Mouse (Mus musculus): ENCODE data around the gene Gm17019. TPM values are rescaled to one million over a fixed set of nuclear protein-coding genes. Genes with fewer than 3 reads are reported as not detected.
"Not testable (repeated sequence)": the region's sequence is repeated elsewhere in the genome, so short reads cannot be mapped to it uniquely, and the experiment has no call there.

The Gm17019 gene
- not detected in 2 replicates for polyA plus RNA-seq (2015; fragmentation: Nextera tagmentation; extraction: Ambion mirVana)

DNA sequence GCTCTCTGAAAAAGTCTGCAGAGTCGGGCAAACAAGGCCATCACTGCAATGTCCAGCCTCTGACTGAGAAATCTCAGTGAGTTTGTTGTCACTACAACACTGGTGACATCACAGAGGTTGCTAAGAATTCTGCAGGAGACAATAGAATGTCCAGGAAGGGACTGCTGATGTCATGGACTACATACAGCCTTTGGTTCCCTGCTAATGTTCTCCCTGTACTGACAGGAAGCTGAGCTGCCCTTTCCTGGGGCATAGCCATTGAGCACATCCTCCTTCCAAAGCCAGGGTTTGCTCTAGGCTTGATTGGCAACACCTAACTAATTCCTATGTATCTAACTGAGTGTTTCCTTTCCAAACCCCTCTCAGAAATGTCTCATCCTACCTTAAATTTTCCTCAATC is at the start of gene Gm17019:
Gene Gm17019 (minus strand): TSS at position 101 of the 400 bp plus-strand sequence.
- 46% methylated on average over 1 of the region's 1 CpGs for WGBS
- not testable (repeated sequence) for ATAC-seq (ENCODE audit: low FRiP score, low TSS enrichment)

DNA sequence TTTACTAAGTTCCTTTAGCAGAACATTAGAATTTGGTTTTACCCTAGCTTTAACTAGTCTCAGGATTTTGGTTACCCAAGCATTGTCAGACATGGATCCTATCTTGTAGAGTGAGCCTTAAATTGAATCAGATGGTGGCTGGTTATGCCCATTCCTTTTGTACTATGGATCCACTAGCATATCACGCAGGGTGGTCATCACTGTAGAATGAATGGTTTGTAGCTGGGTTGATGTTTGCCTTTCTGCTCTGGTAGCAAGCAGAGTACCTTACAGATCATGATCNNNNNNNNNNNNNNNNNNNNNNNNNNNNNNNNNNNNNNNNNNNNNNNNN is 29.6 kb upstream of the Gm17019 start:
- not testable (repeated sequence) for H3K9ac ChIP-seq (replicated peaks; ENCODE audit: low read length); H3K27ac ChIP-seq (ENCODE audit: low read length); ATAC-seq (ENCODE audit: low FRiP score, low TSS enrichment); H3K27me3 ChIP-seq (ENCODE audit: insufficient read depth, low read length); H3K4me2 ChIP-seq (replicated peaks; ENCODE audit: low read depth, low read length); H3K4me1 ChIP-seq (ENCODE audit: insufficient read depth, low read length); H3K36me3 ChIP-seq (ENCODE audit: insufficient read depth, low read length); H3K4me3 ChIP-seq (ENCODE audit: low read length)
- peaks cover 18% of the 10 kb centered on the region for H3K9me3 ChIP-seq (ENCODE audit: low read length)
- WGBS: 90% methylated on average over 1 of the region's 1 CpGs

More for the DNA sequence above, at the start of gene Gm17019:
- H3K36me3 ChIP-seq (ENCODE audit: insufficient read depth, low read length); H3K4me1 ChIP-seq (ENCODE audit: insufficient read depth, low read length); H3K4me3 ChIP-seq (ENCODE audit: low read length); H3K27ac ChIP-seq (ENCODE audit: low read length); H3K9ac ChIP-seq (replicated peaks; ENCODE audit: low read length); H3K27me3 ChIP-seq (ENCODE audit: insufficient read depth, low read length); H3K4me2 ChIP-seq (replicated peaks; ENCODE audit: low read depth, low read length): not testable (repeated sequence)
- H3K9me3 ChIP-seq (ENCODE audit: low read length): peaks cover 12% of the 10 kb centered on the region

DNA sequence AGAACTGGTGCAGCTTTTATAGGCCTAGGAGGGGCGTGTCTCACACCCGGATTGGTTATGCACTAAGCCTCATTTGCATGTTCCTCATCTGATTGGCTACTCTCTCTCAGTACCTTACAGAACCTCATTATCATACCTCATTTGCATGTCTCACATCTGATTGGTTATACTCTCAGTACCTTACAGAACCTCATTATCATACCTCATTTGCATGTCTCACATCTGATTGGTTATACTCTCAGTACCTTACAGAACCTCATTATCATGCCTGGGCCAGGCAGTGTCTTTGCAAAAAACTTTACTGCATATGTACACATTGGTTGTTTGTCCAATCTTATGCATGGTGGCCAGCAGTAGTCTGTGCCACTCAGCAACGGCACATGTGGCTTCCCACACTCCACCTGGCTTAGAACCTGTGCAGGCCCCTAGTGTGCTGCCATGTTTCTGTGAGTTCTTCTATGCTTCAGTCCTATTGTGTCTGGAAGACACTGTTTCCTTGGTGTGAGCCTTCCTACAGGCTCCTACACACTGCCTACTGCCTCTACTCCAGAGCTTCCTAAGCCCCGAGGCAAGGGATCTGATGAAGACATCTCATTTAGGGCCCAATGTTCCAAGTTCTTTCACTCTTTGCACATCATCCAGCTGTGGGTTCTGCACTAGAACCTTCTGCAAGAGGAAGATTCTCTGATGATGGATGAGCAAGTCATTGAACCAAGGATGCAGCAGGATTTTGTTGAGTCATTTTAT is 29.0 kb upstream of the Gm17019 start:
- peaks cover 21% of the 10 kb centered on the region for H3K9me3 ChIP-seq (ENCODE audit: low read length)
- peak; percentile 91 for ATAC-seq (ENCODE audit: low FRiP score, low TSS enrichment)
- H3K4me1 ChIP-seq (ENCODE audit: insufficient read depth, low read length); H3K27me3 ChIP-seq (ENCODE audit: insufficient read depth, low read length); H3K27ac ChIP-seq (ENCODE audit: low read length); H3K9ac ChIP-seq (replicated peaks; ENCODE audit: low read length); H3K4me2 ChIP-seq (replicated peaks; ENCODE audit: low read depth, low read length); H3K4me3 ChIP-seq (ENCODE audit: low read length); H3K36me3 ChIP-seq (ENCODE audit: insufficient read depth, low read length): not testable (repeated sequence)
- 86% methylated on average over 4 of the region's 4 CpGs for WGBS

DNA sequence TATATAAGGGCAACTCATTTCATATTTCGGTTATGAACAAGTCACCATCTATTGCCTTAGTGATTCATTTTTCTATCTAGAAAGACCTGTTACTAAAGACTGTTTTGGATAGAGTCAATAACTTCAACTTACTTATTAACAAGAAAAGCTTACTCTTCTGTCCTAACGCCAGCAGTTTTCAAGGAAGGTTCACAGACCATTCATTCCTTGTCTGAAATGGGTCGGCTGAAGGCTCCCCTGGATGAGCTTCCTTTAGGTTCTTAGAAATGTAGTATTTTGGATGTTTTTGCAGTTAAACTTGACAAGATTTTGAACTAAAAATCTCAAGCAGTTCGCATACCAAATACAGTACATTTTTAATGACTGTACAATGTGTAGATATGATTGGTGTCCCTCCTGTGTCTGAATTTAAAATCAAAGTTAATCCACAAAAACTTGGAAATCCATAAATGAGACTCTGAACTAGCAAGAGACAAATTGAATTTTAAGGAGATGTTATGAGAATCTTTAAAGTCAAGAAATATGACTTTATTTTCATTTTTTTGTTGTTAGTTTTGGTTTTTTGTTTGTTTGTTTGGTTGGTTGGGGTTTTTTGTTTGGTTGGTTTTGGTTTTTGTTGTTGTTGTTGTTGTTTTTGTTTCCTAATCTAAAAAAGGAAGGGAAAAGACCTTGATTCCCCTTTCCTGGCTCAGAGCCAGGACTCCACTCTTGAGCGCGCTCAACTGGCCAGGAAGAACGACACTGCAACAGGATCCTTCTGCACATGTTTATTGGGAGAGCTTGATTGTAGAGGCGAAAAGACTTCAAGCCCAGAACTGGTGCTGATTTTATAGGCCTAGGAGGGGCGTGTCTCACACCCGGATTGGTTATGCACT is 21.6 kb upstream of the Gm17019 start:
- not testable (repeated sequence) for H3K4me2 ChIP-seq (replicated peaks; ENCODE audit: low read depth, low read length); H3K4me3 ChIP-seq (ENCODE audit: low read length); H3K36me3 ChIP-seq (ENCODE audit: insufficient read depth, low read length); H3K9ac ChIP-seq (replicated peaks; ENCODE audit: low read length); H3K4me1 ChIP-seq (ENCODE audit: insufficient read depth, low read length); ATAC-seq (ENCODE audit: low FRiP score, low TSS enrichment); H3K27me3 ChIP-seq (ENCODE audit: insufficient read depth, low read length); H3K27ac ChIP-seq (ENCODE audit: low read length)
- peaks cover 19% of the 10 kb centered on the region for H3K9me3 ChIP-seq (ENCODE audit: low read length)
- 75% methylated on average over 10 of the region's 10 CpGs for WGBS

DNA sequence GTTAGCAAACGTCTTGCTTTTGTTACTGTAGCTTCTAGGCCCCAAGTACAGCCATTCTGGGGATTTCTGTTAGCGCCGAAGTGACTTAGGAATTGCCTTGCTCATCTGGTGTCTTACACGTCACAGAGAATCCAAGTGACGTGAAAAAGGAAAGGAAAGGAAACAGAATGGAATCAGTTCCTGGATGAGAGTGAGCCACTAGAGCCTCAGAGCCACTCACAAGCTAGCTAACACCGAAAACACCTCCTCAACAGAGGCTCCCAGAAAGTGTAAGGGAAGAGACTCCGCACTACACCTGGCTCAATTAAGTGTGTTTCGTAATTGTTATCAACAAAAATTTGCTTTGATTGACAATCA is 20.8 kb upstream of the Gm17019 start:
- peaks cover 19% of the 10 kb centered on the region for H3K9me3 ChIP-seq (ENCODE audit: low read length)
- not testable (repeated sequence) for H3K9ac ChIP-seq (replicated peaks; ENCODE audit: low read length); H3K27me3 ChIP-seq (ENCODE audit: insufficient read depth, low read length); H3K4me3 ChIP-seq (ENCODE audit: low read length); H3K4me1 ChIP-seq (ENCODE audit: insufficient read depth, low read length); H3K36me3 ChIP-seq (ENCODE audit: insufficient read depth, low read length); H3K4me2 ChIP-seq (replicated peaks; ENCODE audit: low read depth, low read length); H3K27ac ChIP-seq (ENCODE audit: low read length)
- ATAC-seq (ENCODE audit: low FRiP score, low TSS enrichment): peak; percentile 12; the same call in 1 of the 2 replicates
- 81% methylated on average over 7 of the region's 8 CpGs for WGBS

DNA sequence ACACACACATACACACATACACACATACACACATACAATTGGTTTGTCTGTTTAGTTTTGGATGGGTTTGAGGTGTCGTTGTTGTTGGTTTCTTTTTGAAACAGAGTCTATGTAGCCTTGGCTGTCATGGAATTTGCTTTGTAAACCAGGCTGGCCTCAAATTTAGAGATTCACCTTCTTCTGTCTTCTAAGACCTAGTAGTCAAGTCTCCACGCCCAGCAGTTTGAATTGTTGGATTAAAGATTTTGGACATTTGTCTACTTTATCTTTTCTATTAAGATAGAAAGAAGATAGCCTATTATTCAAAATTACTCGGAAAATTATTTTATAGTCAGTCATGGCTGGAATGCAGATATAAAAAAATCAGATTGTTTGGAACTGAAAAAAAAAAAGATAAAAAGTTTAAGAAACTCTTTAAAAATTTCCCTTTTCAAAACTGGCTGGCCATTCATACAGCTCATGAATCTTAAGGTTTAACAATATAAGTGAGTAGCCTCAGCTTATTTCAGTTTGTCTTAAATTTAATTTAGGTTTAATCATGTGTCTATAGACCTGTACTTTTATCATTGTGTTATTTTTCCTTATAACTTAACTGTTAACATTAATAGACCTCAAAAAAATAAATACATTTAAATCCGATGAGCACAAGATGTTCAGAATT is 20.3 kb upstream of the Gm17019 start:
- WGBS: 82% methylated on average over 4 of the region's 4 CpGs
- H3K4me2 ChIP-seq (replicated peaks; ENCODE audit: low read depth, low read length); H3K27ac ChIP-seq (ENCODE audit: low read length); H3K27me3 ChIP-seq (ENCODE audit: insufficient read depth, low read length); H3K9ac ChIP-seq (replicated peaks; ENCODE audit: low read length); H3K4me3 ChIP-seq (ENCODE audit: low read length); H3K4me1 ChIP-seq (ENCODE audit: insufficient read depth, low read length); H3K36me3 ChIP-seq (ENCODE audit: insufficient read depth, low read length); ATAC-seq (ENCODE audit: low FRiP score, low TSS enrichment): not testable (repeated sequence)
- peaks cover 19% of the 10 kb centered on the region for H3K9me3 ChIP-seq (ENCODE audit: low read length)

DNA sequence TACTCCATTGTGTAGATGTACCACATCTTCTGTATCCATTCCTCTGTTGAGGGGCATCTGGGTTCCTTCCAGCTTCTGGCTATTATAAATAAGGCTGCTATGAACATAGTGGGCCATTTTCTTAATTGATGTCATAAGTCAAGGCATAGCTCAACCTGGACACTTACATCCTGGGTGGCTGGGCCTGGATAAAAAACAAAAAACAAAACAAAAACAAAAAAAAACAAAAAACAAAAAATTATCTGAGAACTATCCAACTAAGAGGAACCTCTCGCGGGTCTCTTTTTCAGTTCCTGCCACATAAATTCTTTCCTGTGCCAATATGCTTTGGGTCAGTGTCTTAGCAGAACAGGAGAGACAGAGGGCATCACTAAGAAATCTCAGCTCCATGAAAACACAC is 18.0 kb upstream of the Gm17019 start:
- not testable (repeated sequence) for H3K27ac ChIP-seq (ENCODE audit: low read length); H3K4me3 ChIP-seq (ENCODE audit: low read length); H3K4me2 ChIP-seq (replicated peaks; ENCODE audit: low read depth, low read length); H3K4me1 ChIP-seq (ENCODE audit: insufficient read depth, low read length); H3K9ac ChIP-seq (replicated peaks; ENCODE audit: low read length); H3K36me3 ChIP-seq (ENCODE audit: insufficient read depth, low read length); H3K27me3 ChIP-seq (ENCODE audit: insufficient read depth, low read length); ATAC-seq (ENCODE audit: low FRiP score, low TSS enrichment)
- 83% methylated on average over 2 of the region's 2 CpGs for WGBS
- H3K9me3 ChIP-seq (ENCODE audit: low read length): peaks cover 16% of the 10 kb centered on the region

DNA sequence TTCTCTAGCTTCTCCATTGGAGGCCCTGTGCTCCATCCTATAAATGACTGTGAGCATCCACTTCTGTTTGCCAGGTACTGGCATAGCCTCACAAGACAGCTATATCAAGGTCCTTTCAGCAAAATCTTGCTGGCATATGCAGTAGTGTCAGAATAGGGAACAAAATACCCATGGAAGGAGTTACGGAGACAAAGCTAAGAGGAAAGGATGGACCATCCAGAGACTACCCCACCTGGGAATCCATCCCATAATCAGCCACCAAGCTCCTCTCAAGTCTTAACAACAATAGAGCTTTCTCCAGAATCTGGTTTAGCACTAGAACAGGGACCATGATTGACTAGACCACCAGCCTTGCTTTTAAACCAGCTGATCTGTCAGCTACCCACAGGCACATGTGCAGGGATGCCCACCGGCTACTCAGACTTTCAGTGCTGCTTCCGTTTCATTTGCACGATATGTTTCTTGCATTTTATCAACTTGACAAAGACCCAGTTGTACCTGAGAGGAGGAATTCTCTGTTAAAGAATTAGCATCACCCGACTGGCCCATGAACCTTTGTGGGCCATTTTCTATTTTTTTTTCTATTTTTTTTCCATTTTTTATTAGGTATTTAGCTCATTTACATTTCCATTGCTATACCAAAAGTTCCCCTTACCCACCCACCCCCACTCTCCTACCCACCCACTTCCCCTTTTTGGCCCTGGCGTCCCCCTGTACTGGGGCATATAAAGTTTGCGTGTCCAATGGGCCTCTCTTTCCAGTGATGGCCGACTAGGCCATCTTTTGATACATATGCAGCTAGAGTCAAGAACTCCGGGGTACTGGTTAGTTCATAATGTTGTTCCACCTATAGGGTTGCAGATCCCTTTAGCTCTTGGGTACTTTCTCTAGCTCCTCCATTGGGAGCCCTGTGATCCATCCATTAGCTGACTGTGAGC is 12.3 kb upstream of the Gm17019 start:
- not testable (repeated sequence) for H3K9ac ChIP-seq (replicated peaks; ENCODE audit: low read length); H3K27me3 ChIP-seq (ENCODE audit: insufficient read depth, low read length); H3K36me3 ChIP-seq (ENCODE audit: insufficient read depth, low read length); ATAC-seq (ENCODE audit: low FRiP score, low TSS enrichment); H3K4me2 ChIP-seq (replicated peaks; ENCODE audit: low read depth, low read length); H3K4me3 ChIP-seq (ENCODE audit: low read length); H3K4me1 ChIP-seq (ENCODE audit: insufficient read depth, low read length); H3K27ac ChIP-seq (ENCODE audit: low read length); H3K9me3 ChIP-seq (ENCODE audit: low read length)
- WGBS: 89% methylated on average over 6 of the region's 9 CpGs

DNA sequence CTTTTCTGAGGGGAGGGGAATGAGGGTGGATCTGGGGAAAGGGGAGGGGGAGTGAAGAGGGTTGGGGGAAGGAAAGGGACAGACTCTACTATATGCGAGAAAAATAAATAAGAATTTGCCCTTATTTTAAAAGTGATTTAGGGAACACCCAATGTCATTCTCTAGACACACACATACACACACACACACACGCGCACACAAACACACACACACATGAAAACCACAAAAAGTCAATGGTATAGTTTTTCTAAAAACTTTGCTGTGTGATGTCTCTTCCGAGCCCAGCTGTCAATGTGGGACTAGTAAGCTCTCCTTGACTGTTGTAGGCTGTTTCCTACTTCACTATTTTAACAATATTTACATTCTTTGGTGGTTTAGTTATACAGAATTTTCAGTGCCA is 8.0 kb upstream of the Gm17019 start:
- not testable (repeated sequence) for H3K9ac ChIP-seq (replicated peaks; ENCODE audit: low read length); H3K9me3 ChIP-seq (ENCODE audit: low read length); H3K4me2 ChIP-seq (replicated peaks; ENCODE audit: low read depth, low read length); H3K27ac ChIP-seq (ENCODE audit: low read length); H3K4me3 ChIP-seq (ENCODE audit: low read length); H3K4me1 ChIP-seq (ENCODE audit: insufficient read depth, low read length); ATAC-seq (ENCODE audit: low FRiP score, low TSS enrichment); H3K27me3 ChIP-seq (ENCODE audit: insufficient read depth, low read length); H3K36me3 ChIP-seq (ENCODE audit: insufficient read depth, low read length)
- 66% methylated on average over 3 of the region's 4 CpGs for WGBS

Data from kidney, embryonic 16.5 days (tissue).